Mouse (Mus musculus): ENCODE data around the gene Pde4c.

Pde4c gene

DNA sequence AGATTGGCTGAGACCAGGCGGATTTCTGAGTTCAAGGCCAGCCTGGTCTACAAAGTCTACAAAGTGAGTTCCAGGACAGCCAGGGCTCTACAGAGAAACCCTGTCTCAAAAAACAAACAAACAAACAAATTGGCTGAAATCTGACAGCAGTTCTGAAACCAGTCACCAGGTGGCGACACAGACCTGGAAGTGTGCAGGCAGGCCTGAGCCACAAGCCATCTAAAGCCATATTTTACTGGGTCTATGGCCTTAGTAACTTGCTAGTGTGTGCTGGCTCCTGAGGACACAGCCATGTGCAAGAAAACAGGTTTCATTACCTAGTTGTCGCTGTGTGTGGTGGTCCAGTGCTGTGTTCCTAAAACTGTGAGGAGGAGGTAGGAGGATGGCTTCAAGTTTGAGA lies 2.8 kb upstream of the Pde4c start:
- peak; percentile 59 for DNase-seq (ENCODE audit: extremely low read depth, low read depth)

DNA sequence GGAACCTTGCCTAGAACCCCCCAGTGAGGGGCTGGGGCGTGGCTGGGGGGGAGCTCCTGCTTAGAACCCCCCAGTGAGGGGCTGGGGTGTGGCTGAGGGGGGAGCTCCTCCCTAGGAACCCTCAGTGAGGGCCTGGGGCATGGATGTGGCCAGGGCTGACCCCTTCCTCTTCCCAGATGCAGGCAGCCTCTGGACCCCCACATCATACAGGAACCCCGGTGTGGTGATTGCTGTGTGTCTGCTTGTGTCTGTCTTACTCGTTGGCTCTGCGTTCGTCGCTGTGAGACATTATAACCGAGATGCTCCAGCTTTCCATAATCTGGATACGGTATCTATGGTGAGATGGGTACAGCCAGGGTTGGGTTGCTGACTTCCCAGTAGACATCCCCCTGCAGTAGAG lies 1.9 kb upstream of the Pde4c start:
- no peak for DNase-seq (ENCODE audit: extremely low read depth, low read depth)

DNA sequence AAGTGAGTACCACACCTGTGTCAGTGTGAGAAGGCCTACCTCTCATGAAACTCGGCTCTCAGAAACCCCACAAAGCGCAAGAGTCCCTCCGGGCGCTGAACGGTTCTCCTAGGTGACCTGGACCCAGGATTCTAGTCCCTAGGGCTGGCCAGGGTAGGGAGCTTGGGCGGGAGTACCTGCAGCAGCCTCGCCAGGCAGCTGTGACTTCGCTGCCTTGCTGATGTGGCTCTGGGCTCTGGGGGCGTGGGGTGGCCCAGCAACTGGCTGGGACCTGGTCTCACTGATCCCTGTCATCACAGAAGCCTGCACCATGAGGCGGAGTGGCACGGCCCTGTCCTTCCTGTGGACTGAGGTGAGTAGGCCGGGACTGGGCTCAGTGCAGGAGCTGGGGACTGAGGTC lies 696 bp downstream of the Pde4c start:
- DNase-seq (ENCODE audit: extremely low read depth, low read depth) = no peak

DNA sequence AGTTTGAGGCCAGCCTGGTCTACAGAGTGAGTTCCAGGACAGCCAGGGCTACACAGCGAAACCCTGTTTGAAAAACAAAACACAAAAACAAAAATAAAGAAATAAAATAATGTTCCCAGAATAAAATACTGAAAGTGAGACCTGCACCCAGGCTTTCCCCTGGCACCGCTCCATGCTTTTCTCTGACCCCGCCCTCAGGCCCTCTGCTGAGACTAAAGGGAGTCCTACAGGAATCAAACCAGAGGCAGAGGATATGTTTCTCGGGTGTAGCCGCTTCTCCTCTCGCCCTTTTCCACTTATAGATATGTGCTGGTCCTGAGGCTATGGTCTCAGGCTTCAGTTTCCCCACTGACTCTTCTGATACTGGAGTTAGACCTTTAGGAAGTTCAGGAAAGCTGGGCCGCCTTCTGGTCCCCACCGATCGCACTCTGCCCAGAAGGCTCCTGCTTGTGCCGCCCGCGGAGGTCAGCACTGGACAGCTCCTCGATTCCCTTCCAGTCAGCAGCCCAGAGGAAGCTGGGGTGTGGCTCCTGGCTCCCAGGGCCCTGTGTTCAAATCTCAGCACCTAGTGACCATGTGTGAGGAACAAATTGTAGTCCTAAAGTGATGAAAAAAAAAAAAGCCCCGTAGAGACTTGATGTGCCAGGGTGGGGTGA lies 2.4 kb downstream of the Pde4c start:
- no peak for DNase-seq (ENCODE audit: extremely low read depth, low read depth)

DNA sequence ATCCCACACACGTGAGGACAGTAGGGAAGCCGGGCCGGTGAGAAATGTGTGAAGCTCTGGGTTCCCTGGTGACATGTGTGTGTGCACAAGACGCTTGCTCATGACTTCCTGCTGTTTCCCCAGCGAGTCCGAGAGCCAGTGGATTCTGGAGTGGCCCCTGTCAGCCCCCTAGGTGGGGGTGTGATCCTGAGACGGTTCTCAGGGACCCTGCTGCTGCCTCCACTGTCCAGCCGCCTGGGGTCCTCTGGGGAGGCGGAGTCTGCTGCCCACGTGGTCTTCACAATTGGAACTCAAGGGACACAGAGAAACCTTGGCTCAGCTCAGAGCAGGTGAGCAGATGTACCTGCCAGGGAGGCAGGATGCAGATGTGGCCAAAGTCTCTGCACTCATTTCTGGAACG lies 3.2 kb downstream of the Pde4c start:
- no peak for DNase-seq (ENCODE audit: extremely low read depth, low read depth)

DNA sequence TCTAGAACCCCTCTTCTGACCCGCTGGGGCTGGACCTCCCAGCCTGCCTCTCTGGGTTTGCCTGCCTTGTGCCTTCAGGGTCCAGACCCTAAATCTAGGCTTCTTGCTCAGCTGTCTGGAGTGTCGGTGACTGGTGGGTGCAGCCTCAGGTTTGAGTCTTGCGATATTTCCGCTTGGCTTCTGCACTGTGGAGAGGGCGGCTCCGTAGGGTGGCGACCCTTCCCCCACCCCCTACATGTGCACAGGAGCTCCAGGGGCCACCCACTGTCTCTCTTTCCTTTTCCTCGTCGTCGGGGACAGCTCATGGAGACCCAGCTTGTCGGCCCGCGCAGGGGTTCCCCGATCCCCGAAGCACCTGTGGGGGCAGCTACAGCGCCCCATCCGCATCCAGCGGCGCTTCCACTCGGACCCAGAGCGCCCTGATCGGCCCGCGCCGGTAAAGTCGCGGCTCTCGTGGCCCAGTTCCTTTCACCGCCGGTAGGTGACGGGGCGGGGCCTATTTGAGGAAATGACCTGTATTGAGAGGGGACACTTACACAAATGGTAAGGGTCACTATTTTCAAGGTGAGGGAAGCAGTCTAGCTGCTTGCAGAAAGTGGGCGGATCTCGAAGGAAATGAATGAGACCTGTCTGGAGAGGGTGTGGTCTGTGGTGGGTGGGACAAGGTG lies 6.4 kb downstream of the Pde4c start:
- no peak for DNase-seq (ENCODE audit: extremely low read depth, low read depth)

DNA sequence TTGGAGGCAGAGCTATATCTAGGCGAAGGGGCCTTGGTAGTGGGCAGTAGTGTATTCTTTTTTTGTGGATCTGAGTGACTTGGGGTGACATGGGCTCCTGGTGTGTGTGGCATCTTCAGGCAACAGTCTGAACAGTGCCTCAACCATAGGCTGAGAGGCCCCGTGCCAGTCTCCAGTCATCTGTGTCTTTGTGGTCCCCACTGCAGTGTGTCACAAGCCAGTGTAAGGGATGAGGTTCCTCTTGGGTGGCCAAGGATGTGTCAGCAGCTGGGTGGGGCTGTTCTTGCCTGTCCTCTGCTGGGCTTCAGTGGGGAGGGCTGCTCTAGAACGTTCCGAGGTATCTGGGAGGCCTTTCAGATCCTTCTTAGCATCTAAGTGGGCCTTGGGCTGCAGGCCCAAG lies 7.4 kb downstream of the Pde4c start:
- no peak for DNase-seq (ENCODE audit: extremely low read depth, low read depth)

DNA sequence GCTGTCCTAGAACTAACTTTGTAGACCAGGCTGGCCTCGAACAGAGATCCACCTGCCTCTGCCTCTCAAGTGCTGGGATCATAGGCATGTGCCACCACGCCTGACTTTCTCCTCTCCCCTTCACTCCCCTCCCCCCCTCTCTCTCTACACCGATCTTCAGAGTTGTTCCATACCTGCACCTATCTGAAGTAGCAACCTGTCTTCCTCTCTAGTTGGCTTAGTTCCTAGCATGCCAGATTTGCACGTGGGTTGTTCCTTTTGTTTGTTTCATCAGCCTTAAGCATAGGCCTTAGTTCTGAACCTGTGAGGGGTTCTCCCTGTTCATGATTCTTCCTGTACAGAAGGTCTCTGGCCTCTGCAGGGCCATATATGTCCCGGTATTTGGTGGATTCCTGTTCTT lies 14.2 kb downstream of the Pde4c start:
- no peak for DNase-seq (ENCODE audit: extremely low read depth, low read depth)

DNA sequence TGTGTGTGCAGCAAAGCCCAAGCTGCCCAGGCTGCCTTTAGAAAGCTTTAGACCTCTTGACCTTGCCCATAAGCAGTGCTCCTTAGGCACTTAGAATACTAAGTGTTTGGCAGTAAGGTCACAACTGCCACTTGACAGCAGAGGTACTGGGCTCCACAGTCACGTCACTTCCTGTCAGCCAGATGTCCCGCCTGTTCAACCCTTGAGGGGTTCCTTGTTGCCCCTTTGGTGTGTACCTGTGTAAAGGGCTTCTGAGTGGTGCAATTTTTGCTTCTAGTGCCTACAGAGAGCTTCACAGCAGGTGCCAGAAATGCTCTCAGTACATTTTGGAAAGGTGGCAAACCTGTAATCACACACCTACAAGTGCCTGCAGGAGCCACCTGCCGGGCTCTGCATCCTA lies 14.7 kb downstream of the Pde4c start:
- no peak for DNase-seq (ENCODE audit: extremely low read depth, low read depth)

DNA sequence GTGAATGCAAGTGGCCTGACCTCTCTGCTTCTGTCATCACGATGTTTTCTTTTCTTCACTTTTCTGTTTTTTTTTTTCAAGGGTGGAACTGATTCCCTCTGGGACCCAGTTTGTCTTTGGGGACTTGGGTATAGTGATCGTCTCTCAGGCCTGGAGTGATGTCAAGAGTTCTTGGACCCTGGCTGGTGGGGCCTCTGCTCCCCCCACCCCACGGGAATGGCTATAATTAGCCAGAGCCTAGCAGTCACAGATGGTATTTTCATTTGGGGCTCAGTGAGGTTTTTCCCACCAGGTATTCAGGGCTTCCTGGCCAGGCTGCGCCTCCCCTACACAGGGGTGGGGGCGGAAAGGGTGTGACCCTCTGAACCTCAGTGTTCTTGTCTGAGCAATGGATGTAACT lies 18.1 kb downstream of the Pde4c start:
- DNase-seq (ENCODE audit: extremely low read depth, low read depth) = no peak

DNA sequence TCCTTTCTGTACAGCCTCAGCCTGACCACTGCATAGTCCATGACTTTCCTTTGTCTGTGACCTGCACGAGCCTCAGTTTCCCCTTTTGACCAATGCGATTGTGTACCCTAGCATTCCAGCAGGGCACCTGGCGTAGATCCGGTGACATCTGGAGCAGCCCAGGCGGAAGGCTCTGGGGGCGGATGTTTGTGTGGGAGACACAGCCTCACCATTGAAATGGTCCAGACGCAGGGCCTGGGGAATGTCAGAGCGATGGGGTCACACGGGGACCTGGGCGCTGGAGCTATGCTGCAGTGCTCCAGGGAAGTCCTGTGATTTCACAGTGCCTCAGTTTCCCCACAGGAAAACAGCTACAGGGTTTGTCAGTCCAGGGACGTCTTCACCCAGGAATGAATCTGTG lies 18.7 kb downstream of the Pde4c start:
- DNase-seq (ENCODE audit: extremely low read depth, low read depth) = no peak

DNA sequence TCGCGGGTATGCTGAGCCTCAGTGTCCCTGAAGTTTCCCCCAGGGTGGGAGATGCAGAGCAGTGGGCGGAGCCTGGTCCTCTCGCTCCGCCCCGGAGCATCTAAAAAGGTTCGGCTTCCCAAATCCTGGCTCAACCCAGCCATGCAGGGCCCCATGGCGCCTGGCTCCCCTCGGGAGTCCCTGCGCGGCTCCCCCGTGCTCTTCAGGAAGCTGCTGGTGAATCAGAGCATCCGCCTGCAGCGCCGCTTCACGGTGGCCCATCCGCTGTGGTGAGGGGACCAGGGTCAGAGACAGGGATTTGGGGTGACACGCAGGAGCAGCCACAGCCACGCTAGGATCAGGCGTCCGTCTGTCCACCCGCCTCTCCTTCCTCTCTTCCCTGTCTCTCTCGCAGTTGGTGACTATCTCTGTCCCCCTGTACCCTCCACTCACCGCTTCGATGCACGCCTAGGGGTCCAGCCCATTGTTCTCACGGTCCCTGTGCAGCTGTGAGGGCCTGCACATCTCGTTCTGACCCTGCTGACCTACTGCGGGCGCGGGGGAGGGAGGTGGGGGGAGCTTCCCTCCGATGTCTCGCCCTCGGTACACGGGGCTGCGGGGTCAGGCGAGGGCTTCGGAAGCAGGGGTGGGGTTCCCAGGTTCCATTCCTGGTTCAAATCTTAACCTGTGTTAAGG lies 19.6 kb downstream of the Pde4c start:
- no peak for DNase-seq (ENCODE audit: extremely low read depth, low read depth)

DNA sequence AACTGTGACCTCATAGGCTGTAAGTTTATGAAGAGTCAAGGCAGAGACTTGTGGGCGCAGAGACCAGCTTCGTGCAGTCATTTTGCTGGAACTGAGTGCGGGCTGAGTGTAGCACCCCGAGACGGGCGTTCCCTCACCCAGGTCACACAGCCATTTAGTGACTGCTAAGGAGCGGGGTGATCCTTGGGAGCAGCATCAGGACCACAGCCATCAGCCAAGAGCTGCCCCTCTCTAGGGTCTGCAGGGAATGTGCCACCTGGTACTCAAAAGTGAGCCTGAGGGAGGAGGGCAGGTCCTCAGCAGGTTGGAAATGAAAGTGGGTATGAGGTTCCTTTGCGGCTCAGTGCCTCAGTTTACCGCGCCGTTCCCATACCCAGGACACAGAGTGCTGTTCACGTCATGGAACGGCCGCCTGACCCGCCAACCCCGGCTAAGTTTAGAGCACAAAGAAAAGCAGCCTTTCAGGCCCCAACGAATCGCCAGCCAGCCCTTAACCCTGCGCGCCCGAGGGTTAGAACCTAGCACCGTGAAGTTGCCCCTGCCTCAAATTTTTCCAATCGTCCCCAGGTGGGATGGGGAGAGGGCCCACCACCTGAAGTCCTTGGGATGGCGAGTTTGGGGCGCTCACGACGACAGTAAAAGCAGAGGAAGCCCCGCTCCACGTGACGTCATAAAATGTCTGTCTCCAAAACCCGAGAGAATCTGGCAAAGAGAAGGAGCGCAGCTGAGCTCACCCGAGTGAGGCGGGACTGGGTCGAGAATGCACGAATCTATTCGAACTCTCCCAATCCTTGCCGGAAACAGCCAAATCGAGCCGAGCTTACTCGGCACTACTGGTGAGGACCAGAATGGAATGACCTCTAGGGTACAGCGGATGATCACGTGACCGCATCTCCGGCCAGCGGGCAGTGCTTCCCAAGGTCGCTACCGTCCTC lies 20.4 kb downstream of the Pde4c start:
- no peak for DNase-seq (ENCODE audit: extremely low read depth, low read depth)

DNA sequence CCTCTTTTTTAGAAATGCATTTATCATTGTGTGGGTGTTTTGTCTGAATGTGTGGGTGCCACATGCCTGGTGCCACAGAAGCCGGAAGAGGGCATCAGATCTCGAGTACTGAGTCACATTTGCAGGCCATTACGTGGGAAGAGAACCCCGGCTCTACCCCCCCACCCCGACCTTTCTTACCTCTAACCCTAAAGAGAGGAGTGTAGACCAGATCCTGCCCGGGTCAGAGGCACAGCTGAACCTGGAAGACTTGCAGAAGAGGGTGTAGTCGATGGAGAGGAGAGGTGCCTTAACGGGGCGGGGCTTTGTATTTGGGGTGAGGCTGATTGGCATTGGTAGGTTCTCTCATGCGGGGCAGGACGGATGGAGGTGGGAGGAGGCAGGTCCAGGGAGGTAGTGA lies 21.3 kb downstream of the Pde4c start:
- DNase-seq (ENCODE audit: extremely low read depth, low read depth) = no peak

DNA sequence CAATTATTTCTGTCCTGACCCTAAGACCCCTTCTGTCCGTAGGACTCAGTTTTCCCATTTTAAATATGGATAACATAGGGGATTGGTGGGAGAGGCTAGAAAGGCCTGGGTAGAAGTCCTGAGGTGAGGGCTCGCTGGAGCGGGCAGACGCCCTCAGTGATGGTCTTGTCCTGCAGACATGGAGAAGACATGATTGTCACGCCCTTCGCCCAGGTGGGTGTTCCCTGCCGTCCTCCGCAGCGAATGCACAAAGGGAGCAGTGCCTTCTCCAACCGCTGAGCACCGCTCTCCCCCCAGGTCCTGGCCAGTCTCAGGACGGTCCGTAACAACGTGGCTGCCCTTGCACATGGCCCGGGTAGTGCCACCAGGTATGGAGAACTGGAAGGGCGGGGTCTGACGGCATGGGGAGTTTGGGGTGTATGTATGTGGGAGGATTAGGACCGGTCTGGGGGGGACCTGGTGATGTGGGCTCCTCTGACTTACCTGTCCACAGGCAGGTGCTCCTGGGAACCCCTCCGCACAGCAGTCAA lies 22.2 kb downstream of the Pde4c start:
- DNase-seq (ENCODE audit: extremely low read depth, low read depth) = no peak

DNA sequence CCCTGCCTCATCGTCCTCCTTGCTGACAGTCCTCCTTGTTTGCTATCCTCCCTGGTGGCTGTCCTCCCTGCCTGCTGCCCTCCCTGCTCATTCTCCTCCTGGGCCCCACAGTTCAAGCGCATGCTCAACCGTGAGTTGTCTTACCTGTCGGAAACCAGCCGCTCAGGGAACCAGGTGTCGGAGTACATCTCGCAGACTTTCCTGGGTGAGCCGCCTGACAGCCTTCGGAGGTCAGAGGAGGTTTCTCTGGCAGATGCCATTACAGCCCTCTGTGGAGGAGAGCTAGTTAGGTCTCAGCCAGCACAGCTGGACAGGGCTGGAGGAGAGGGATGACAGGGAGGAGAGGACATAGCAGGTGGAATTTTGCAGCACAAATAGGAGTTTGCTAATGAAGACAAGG lies 23.2 kb downstream of the Pde4c start:
- no peak for DNase-seq (ENCODE audit: extremely low read depth, low read depth)

DNA sequence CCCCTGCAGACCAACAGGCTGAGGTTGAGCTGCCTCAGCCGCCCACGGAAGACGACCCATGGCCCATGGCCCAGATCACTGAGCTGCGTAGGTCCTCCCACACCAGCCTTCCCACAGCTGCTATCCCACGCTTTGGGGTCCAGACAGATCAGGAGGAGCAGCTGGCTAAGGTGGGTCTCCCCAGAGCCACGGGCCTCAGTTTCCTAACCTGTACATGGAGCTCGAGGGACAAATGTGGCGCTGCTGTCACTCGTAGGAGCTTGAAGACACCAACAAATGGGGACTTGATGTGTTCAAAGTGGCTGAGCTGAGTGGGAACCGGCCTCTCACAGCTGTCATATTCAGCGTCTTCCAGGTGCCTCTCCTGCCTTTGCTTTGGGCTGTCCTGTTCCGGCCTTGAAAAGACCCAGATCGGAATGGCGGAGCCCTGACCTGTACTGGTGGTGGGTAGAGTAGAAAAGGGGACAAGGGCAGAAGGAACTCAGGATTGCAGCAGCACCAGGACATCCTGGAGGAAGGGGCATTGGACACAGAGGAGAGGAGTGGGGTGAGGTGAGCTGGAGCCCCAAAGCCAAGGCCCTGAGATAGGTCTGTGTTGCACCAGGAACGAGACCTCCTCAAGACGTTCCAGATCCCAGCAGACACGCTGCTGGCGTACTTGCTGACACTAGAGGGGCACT lies 23.8 kb downstream of the Pde4c start:
- DNase-seq (ENCODE audit: extremely low read depth, low read depth) = no peak

DNA sequence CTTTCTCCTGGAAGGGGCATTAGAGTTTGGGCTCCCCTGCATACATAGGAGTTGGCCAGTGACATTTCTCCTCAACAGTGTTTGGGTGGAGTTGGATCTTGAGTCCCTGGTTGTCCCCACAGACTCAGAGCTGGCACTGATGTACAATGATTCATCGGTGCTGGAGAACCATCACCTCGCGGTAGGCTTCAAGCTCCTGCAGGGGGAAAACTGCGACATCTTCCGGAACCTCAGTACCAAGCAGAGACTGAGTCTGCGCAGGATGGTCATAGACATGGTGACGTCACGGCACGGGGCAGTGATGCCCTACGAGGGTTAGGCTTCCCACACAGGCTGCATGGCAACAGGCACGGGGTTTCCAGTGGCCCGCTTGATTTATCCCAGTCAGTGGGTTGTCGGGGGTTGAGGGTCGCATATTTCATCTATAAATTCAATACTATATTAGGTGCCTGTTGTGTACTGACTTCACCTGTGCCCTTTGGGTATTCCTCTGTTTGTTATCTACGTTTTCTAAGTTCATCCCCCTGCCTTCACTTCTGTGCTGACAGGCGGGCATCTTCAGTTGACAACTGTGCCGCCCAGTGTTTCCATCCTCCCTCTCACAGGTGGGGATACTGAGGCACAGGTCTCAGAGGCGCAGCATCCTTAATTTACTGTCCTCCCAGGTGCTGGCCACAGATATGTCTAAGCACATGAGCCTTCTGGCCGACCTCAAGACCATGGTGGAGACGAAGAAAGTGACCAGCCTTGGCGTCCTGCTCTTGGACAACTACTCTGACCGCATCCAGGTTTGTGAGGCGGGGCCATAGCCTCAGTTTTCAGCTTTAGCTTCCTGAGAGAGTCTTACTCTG lies 25.0 kb downstream of the Pde4c start:
- no peak for DNase-seq (ENCODE audit: extremely low read depth, low read depth)

DNA sequence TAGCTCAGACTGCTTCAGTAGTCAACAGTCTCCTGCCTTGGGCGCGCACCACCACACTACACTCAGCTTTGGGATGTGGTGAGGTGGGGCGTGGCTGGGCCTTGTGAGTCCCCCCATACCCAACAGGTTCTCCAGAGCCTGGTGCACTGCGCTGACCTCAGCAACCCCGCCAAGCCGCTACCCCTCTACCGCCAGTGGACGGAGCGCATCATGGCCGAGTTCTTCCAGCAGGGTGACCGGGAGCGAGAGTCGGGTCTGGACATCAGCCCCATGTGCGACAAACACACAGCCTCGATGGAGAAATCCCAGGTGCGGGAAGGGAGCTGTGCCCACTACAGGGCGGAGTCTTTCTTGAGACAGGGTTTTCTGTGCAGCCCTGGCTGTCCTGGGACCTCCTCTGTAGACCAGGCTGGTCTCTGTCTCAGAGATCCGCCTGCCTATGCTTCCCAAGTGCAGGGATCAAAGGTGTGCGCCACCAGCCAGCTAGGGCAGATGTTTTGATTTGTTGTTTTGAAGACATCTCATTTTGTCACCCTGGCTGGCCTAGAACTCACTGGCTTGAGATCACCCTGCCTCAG lies 25.7 kb downstream of the Pde4c start:
- DNase-seq (ENCODE audit: extremely low read depth, low read depth) = no peak

All from MEL-GATA-1-ER (cell line).